Mouse (Mus musculus): Measurements from ENCODE around the gene Htr3b. TPM values are rescaled to one million over a fixed set of nuclear protein-coding genes. Genes with fewer than 3 reads are reported as not detected.
"Not testable (repeated sequence)": the region's sequence is repeated elsewhere in the genome, so short reads cannot be mapped to it uniquely, and the experiment has no call there.

Gene Htr3b
- polyA plus RNA-seq, 1 experiment = not detected

DNA sequence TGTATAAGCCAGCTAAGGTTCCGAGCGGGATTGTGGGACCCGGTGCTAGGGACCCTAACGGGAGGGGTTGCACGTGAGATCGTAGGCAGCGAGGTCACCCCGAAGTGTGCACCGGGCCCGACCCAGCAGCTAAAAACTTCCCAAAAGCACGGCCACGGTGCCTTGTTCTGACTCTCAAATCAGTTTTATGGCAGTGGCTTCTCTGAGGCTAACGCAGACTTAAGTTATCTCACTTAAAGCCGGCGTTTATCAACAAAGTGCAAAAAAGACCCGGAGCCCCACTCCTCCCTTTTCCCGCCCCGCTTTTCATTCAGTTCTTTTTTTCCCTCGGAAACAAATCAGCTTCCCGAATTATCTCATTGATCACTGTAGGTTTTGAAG is 20.9 kb upstream of the Htr3b start:
- TF ChIP-seq CTCF (IDR thresholded peaks at IDR 0.05; ENCODE audit: borderline replicate concordance, insufficient read depth, low read depth, low read length) (no peak), POLR2A (IDR thresholded peaks at IDR 0.05; ENCODE audit: borderline replicate concordance, insufficient read depth, low read length) (no peak)
- peak overlapping the region; percentile 84 for H3K4me3 ChIP-seq (replicated peaks; ENCODE audit: insufficient read depth, low read depth, low read length)
- peak overlapping the region; percentile 4; the same call in 1 of the 2 replicates for H3K27ac ChIP-seq (ENCODE audit: insufficient read depth, low read length)
- DNase-seq = no peak
- no peaks in the 10 kb centered on the region for H3K27me3 ChIP-seq (ENCODE audit: control insufficient read depth, insufficient read depth, low read length)
- WGBS = under 1% methylated on average over 20 of the region's 20 CpGs
- peaks cover 8% of the 10 kb centered on the region; the same call in 1 of the 2 replicates for H3K4me1 ChIP-seq (ENCODE audit: control insufficient read depth, insufficient read depth, low read length)

DNA sequence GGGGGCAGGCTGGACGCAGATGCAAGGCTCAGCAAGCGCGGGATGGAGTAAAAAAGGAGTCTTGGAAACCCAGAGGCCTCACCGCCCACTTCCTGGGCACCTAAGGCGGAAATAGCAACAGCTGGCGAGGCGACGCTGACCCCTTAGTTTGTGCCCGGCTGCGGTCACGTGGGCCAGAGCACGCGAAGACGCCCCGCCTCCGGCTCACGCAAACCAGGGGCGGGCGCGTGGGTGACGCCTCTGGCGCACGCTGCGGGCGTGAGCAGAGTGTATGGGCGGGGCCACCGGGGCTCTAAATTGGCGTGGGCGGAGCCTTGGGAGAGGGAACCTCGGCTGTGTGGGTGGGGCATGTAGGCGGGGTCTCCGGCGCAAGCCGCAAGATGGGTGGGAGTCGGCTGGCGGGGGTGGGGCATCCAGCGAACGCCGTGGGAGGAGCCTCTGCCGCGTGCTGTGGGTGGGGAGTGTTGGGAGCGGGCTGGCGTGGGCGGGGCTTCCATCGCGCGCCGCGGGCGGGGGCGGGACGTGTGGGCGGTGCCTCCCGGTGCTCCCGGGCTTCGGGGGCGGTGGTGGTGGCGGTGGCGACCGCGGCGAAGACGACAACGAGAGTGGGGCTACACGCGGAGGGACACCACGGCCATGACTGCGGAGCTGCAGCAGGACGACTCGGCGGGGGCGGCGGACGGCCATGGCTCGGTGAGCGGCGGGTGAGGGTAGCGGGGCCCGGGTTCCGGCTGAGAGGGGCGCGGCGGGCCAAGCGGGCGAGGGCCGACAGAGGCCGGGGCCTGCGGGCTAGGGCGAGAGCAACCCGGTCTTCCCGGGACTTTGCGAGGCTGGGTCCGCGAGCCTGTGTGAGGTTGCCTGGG is 20.3 kb upstream of the Htr3b start, which contains the start of gene Usp28:
Usp28 (plus strand) TSS at position 531 of the 863 bp plus-strand sequence.
- peak within 1 kb of the TSS; percentile 84 for H3K4me3 ChIP-seq (replicated peaks; ENCODE audit: insufficient read depth, low read depth, low read length)
- H3K4me1 ChIP-seq (ENCODE audit: control insufficient read depth, insufficient read depth, low read length) = peaks cover 8% of the 10 kb centered on the region; the same call in 1 of the 2 replicates
- TF ChIP-seq POLR2A (IDR thresholded peaks at IDR 0.05; ENCODE audit: borderline replicate concordance, insufficient read depth, low read length) = peak; percentile 96
- no peak for TF ChIP-seq CTCF (IDR thresholded peaks at IDR 0.05; ENCODE audit: borderline replicate concordance, insufficient read depth, low read depth, low read length)
- DNase-seq = peak; percentile 99
- no peaks in the 10 kb centered on the region for H3K27me3 ChIP-seq (ENCODE audit: control insufficient read depth, insufficient read depth, low read length)
- peak within 1 kb of the TSS; percentile 73 for H3K27ac ChIP-seq (ENCODE audit: insufficient read depth, low read length)
- 1% methylated on average over 80 of the region's 94 CpGs for WGBS

DNA sequence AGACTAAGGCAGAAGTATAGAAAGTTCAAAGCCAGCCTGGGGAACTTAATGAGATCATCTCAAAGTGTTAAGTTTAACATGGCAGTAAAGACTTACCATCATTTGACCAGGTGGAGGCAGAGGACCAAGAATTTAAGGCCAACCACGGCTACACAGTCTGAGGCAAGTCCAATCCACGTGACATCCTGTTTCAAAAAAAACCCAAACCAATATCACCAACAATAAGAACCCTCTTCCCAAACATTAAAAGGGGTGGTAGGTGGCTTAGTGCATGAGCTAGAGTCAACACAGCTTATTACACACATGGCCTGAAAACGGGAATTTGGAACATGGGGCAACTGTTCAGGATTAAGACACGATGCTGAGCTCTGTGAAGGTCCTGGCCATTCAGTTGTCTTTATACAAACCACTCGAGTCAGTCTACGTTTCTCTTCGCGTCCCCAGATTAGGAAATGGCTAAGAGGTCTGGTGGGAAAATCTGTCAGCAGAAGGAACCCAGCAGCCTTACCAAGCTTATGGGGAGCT is 19.6 kb upstream of the Htr3b start:
- H3K27ac ChIP-seq (ENCODE audit: insufficient read depth, low read length) = peak overlapping the region; percentile 73
- peaks cover 5% of the 10 kb centered on the region; the same call in 1 of the 2 replicates for H3K4me1 ChIP-seq (ENCODE audit: control insufficient read depth, insufficient read depth, low read length)
- H3K4me3 ChIP-seq (replicated peaks; ENCODE audit: insufficient read depth, low read depth, low read length) = peak overlapping the region; percentile 84
- no peak for DNase-seq
- 7% methylated on average over 8 of the region's 8 CpGs for WGBS
- TF ChIP-seq CTCF (IDR thresholded peaks at IDR 0.05; ENCODE audit: borderline replicate concordance, insufficient read depth, low read depth, low read length) (no peak), POLR2A (IDR thresholded peaks at IDR 0.05; ENCODE audit: borderline replicate concordance, insufficient read depth, low read length) (no peak)
- H3K27me3 ChIP-seq (ENCODE audit: control insufficient read depth, insufficient read depth, low read length) = no peaks in the 10 kb centered on the region

DNA sequence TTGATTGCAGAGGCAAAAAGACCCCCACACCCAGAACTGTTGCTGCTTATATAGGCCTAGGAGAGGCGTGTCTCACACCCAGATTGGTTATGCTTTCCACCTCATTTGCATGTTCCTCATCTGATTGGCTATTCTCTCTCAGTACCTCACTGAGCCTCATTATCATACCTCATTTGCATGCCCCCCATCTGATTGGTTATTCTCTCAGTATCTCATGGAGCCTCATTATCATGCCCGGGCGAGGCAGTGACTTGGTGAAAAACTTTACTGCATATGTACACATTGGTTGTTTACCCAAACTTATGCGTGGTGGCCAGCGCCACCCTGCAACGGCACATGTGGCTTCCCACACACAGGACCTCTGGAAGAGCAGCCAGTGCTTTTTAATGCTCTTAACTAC is 19.0 kb upstream of the Htr3b start:
- WGBS = 96% methylated on average over 6 of the region's 6 CpGs
- H3K4me3 ChIP-seq (replicated peaks; ENCODE audit: insufficient read depth, low read depth, low read length); DNase-seq; H3K27ac ChIP-seq (ENCODE audit: insufficient read depth, low read length); H3K4me1 ChIP-seq (ENCODE audit: control insufficient read depth, insufficient read depth, low read length); H3K27me3 ChIP-seq (ENCODE audit: control insufficient read depth, insufficient read depth, low read length): not testable (repeated sequence)

DNA sequence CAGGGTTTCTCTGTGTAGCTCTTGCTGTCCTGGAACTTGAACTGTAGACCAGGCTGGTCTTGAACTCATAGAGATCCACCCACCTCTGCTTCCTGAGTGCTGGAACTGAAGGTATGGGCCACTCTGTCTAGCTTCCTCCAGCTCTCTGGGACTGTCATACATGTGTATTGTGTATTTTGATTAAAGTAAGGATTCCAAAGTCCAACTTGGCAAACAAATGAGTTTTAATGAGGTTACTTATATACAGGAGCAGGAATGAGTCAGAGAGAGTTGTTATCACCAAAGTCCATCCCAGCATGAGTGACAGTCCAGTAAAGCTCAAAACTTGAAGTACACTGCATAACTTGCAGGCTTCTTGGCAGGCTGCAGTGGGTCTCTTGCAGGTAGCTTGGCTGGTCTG is 17.0 kb upstream of the Htr3b start:
- Histone ChIP-seq H3K27me3 (ENCODE audit: control insufficient read depth, insufficient read depth, low read length) (no peaks in the 10 kb centered on the region), H3K4me1 (ENCODE audit: control insufficient read depth, insufficient read depth, low read length) (no peaks in the 10 kb centered on the region), H3K27ac (ENCODE audit: insufficient read depth, low read length) (no peak overlapping the region), H3K4me3 (replicated peaks; ENCODE audit: insufficient read depth, low read depth, low read length) (no peak overlapping the region)
- TF ChIP-seq POLR2A (IDR thresholded peaks at IDR 0.05; ENCODE audit: borderline replicate concordance, insufficient read depth, low read length) (no peak), CTCF (IDR thresholded peaks at IDR 0.05; ENCODE audit: borderline replicate concordance, insufficient read depth, low read depth, low read length) (no peak)
- no peak for DNase-seq

DNA sequence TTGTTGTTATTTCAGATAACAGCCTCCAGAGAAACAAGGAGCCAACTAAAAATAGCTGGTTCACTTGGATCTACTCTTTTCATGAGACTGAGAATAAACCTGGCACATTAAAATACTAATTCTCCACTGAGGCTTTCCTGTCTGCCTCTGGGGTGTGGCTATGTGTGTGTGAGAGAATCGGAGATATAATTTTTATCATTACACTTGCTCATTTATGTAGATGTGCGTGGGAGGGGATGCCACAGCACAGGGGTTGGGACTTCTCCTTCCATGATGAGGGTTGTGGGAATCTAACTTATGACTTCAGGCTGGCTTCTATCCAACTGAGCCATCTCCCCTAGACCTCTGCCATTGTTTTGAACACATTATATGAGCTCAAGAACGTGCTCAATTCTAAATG is 16.0 kb upstream of the Htr3b start:
- H3K27ac ChIP-seq (ENCODE audit: insufficient read depth, low read length) = no peak overlapping the region
- no peaks in the 10 kb centered on the region for H3K4me1 ChIP-seq (ENCODE audit: control insufficient read depth, insufficient read depth, low read length)
- no peak for DNase-seq
- TF ChIP-seq POLR2A (IDR thresholded peaks at IDR 0.05; ENCODE audit: borderline replicate concordance, insufficient read depth, low read length) (no peak), CTCF (IDR thresholded peaks at IDR 0.05; ENCODE audit: borderline replicate concordance, insufficient read depth, low read depth, low read length) (no peak)
- WGBS = 69% methylated on average over 3 of the region's 3 CpGs
- no peaks in the 10 kb centered on the region for H3K27me3 ChIP-seq (ENCODE audit: control insufficient read depth, insufficient read depth, low read length)
- no peak overlapping the region for H3K4me3 ChIP-seq (replicated peaks; ENCODE audit: insufficient read depth, low read depth, low read length)

DNA sequence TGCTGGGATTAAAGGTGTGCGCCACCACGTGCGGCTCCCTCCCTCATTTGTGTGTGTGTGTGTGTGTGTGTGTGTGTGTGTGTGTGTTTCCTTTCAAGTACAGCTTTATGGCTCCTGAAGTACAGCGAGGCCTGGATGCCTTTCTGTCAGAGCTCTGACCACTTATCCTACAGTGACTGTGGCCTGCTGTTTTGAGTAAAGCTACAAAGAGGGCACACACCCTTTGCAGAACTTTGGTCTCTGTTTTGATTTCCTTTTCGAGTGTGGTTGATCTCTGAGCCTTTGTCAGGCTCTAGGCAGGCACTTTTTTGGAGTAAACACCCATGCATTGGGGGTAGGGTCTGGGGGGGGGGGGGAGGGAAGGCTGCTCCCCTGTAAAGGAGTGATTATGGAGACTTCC is 15.6 kb upstream of the Htr3b start:
- no peak overlapping the region for H3K27ac ChIP-seq (ENCODE audit: insufficient read depth, low read length)
- WGBS = 78% methylated on average over 5 of the region's 5 CpGs
- H3K27me3 ChIP-seq (ENCODE audit: control insufficient read depth, insufficient read depth, low read length) = no peaks in the 10 kb centered on the region
- H3K4me1 ChIP-seq (ENCODE audit: control insufficient read depth, insufficient read depth, low read length) = no peaks in the 10 kb centered on the region
- DNase-seq = no peak
- H3K4me3 ChIP-seq (replicated peaks; ENCODE audit: insufficient read depth, low read depth, low read length) = no peak overlapping the region
- no peak for TF ChIP-seq POLR2A (IDR thresholded peaks at IDR 0.05; ENCODE audit: borderline replicate concordance, insufficient read depth, low read length)
- TF ChIP-seq CTCF (IDR thresholded peaks at IDR 0.05; ENCODE audit: borderline replicate concordance, insufficient read depth, low read depth, low read length) = no peak
